Mouse (Mus musculus) cerebellum, adult 18-20 months (tissue): ENCODE measurements around the gene C730034F03Rik.
A peak's percentile ranks its signal among the peaks of the same experiment; 100 is the strongest.

Experiments used
- DNase-seq, 2 experiments: peaks; one replicate each; pipeline ENCODE4 v3.0.0; 2021

Gene C730034F03Rik

GRCm38 (mm10) chr15:89475611-89476474 lies 46.5 kb downstream of the C730034F03Rik start:
- DNase-seq = peak; percentile 95 to 98

- DNase-seq = no peak
Observed at GRCm38 (mm10) chr15:89476475-89476815, 47.1 kb downstream of the C730034F03Rik start.

DNA sequence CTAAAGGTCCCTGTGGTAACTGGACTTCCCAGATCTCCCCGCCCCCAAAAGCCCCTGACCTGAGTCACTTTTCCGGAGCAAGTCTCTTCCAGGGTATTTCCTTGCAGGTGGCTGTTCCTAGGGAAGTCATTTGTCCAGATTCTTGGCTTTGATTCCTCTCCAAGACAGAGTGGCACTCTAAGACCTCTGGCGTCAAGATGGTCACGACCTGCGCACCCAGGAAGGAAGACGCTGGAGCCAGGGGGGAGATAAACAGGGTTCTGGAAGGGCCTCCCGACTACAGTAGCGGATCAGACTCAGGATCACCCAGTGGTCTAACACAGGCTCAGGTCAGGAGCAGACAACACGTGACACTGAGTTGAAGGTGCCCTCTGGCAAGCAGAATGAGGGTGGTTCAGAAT lies 47.7 kb downstream of the C730034F03Rik start, which contains the start of gene Arsa:
Gene Arsa (minus strand): TSS at position 335 of the 401 bp plus-strand sequence.
- no peak for DNase-seq

- DNase-seq = no peak
Observed at GRCm38 (mm10) chr15:89477806-89478205, 48.4 kb downstream of the C730034F03Rik start.

- DNase-seq = no peak
Observed at GRCm38 (mm10) chr15:89478622-89479021, 49.2 kb downstream of the C730034F03Rik start.
